Mouse (Mus musculus): Measurements from ENCODE around the gene Gm26602.

- no peak for TF ChIP-seq ZC3H11A (IDR thresholded peaks at IDR 0.05; ENCODE audit: borderline replicate concordance, low read depth, low read length)
- no peak for TF ChIP-seq HCFC1 (IDR thresholded peaks at IDR 0.05; ENCODE audit: borderline replicate concordance, insufficient read depth, low read length)
These were observed 19.5 kb downstream of the Gm26602 start for GRCm38 (mm10) chr10:79929967-79930825.

Data from ES-E14 (cell line).